Mouse (Mus musculus): Measurements from ENCODE around the gene Lig1. TPM values are rescaled to one million over a fixed set of nuclear protein-coding genes. Genes with fewer than 3 reads are reported as not detected.

Lig1 gene
- polyA plus RNA-seq, 1 experiment from 2014 or later, result 30.0 TPM

DNA sequence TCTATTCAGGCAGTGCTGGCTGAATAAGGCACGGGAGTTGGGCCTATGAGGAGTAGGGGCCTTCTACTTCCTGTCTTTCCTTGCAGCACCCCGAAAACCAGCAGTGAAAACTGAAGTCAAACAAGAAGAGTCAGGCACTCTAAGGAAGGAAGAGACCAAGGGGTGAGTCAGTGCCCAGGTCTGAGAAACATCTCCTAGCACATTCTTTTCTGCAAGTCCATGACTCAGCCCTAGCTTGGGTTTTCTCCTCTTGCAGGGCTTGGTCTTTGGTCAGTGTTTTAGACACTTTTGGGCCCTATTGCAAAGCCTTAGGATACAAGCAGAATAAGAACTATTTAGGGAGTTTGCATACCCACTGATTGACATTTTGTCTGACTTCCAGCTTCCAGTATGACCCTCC, 14.3 kb downstream of the Lig1 start:
- Histone ChIP-seq H3K4me3 (ENCODE audit: low read depth, low read length) (no peak overlapping the region), H3K9ac (ENCODE audit: low read depth, low read length) (no peak overlapping the region), H3K4me2 (replicated peaks; ENCODE audit: low read depth) (no peak overlapping the region), H3K27ac (ENCODE audit: low read depth, low read length) (no peak overlapping the region), H3K9me3 (ENCODE audit: control insufficient read depth) (no peaks in the 10 kb centered on the region), H3K27me3 (replicated peaks; ENCODE audit: control insufficient read depth, insufficient read depth, low read length) (no peaks in the 10 kb centered on the region), H3K36me3 (ENCODE audit: control insufficient read depth, insufficient read depth) (peaks cover 39% of the 10 kb centered on the region), H3K4me1 (replicated peaks; ENCODE audit: control insufficient read depth, insufficient read depth, low read length) (no peaks in the 10 kb centered on the region)
- no peak for ATAC-seq
- 93% methylated on average over 2 of the region's 2 CpGs for WGBS
- TF ChIP-seq CTCF (IDR thresholded peaks at IDR 0.05; ENCODE audit: low read depth), result no peak

DNA sequence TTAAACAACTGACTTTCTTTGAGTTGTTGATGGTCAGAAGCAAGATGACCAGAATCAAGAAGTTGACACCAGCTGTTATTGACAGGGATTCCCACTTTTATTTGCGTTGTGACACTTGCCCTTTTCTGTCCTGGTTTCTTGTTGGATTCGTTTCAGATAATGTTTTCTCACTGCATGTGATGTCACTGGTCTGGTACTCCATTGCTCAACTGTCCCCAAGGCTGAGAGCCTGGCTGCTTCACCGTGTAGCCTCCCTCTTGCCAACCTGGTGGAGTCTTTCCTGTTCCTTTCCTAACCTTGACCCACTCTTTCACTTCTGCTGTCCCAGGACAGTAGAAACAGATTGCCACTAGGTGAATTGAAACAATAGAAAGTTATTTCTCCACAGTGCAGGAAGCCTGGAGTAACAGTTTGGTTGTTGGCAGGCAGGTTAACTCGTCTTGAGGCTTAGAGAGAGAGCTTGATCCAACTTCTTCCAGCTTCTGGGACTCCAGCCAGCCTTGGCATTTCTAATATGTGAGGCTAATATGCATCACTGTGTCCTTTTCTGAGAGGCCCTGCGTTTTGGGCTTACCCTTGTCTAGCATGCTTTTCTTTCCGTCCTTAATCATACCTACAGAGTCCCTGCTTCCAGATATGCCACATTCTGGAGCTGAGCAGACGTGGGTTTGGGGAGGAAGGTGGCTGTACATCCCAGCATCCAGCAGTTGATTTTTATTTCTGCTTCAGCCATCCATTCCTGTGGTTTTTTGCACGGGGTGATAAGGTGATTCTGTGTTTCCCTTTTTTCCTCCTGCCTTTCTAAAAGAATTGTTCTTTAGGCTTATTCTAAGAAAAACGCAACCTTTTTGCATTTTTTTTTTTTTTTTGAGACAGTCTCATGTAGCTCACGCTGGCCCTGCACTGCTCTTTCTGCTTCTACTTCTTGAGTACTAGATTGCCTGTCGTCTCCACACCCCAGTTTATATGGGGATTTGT, 17.1 kb downstream of the Lig1 start:
- WGBS, result 85% methylated on average over 11 of the region's 11 CpGs
- no peak overlapping the region for H3K9ac ChIP-seq (ENCODE audit: low read depth, low read length)
- no peak overlapping the region for H3K4me2 ChIP-seq (replicated peaks; ENCODE audit: low read depth)
- no peak overlapping the region for H3K4me3 ChIP-seq (ENCODE audit: low read depth, low read length)
- peaks cover 43% of the 10 kb centered on the region for H3K36me3 ChIP-seq (ENCODE audit: control insufficient read depth, insufficient read depth)
- no peak overlapping the region for H3K27ac ChIP-seq (ENCODE audit: low read depth, low read length)
- no peaks in the 10 kb centered on the region for H3K4me1 ChIP-seq (replicated peaks; ENCODE audit: control insufficient read depth, insufficient read depth, low read length)
- H3K27me3 ChIP-seq (replicated peaks; ENCODE audit: control insufficient read depth, insufficient read depth, low read length), result no peaks in the 10 kb centered on the region
- H3K9me3 ChIP-seq (ENCODE audit: control insufficient read depth), result no peaks in the 10 kb centered on the region
- ATAC-seq, result no peak
- no peak for TF ChIP-seq CTCF (IDR thresholded peaks at IDR 0.05; ENCODE audit: low read depth)

DNA sequence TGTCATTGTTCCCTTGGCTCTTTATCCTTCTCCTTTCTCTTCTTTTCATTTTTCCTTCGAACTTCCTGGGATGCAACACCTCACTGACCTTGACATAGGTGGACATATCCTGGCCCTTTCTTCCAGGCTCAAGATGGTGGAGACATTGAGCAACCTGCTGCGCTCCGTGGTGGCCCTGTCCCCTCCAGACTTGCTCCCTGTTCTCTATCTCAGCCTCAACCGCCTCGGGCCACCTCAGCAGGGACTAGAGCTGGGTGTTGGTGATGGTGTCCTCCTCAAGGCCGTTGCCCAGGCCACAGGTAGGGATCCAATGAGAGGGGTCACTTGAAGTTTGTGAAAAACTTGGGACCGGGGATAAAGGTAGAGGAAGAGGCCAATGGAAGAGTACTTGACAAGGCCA, 18.2 kb downstream of the Lig1 start:
- Histone ChIP-seq H3K9me3 (ENCODE audit: control insufficient read depth) (no peaks in the 10 kb centered on the region), H3K9ac (ENCODE audit: low read depth, low read length) (no peak overlapping the region), H3K4me2 (replicated peaks; ENCODE audit: low read depth) (no peak overlapping the region), H3K27me3 (replicated peaks; ENCODE audit: control insufficient read depth, insufficient read depth, low read length) (no peaks in the 10 kb centered on the region), H3K4me1 (replicated peaks; ENCODE audit: control insufficient read depth, insufficient read depth, low read length) (no peaks in the 10 kb centered on the region), H3K27ac (ENCODE audit: low read depth, low read length) (no peak overlapping the region), H3K4me3 (ENCODE audit: low read depth, low read length) (no peak overlapping the region), H3K36me3 (ENCODE audit: control insufficient read depth, insufficient read depth) (peaks cover 45% of the 10 kb centered on the region)
- TF ChIP-seq CTCF (IDR thresholded peaks at IDR 0.05; ENCODE audit: low read depth), result no peak
- WGBS, result 95% methylated on average over 7 of the region's 7 CpGs
- ATAC-seq, result no peak

DNA sequence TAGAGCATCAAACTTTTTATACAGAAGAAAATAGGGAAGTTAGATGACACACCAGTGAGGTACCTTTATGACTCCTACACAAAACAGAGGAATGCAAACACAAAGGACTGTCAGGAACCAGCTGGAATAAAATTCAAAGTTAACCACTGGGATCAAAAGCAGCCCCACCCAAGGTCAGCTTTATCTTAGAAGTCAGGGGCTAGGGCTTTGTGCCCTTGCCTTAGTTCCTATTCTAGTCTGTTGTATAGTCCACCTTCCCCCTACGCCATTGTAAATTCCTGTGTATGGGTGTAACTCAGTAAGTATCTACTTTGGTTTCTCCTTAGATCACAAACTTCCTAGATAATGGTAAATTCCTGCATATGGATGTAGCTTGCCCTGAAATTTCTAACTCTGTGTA, 20.6 kb downstream of the Lig1 start:
- no peaks in the 10 kb centered on the region for H3K27me3 ChIP-seq (replicated peaks; ENCODE audit: control insufficient read depth, insufficient read depth, low read length)
- WGBS, result 70% methylated on average over 1 of the region's 1 CpGs
- H3K4me2 ChIP-seq (replicated peaks; ENCODE audit: low read depth), result no peak overlapping the region
- H3K4me1 ChIP-seq (replicated peaks; ENCODE audit: control insufficient read depth, insufficient read depth, low read length), result no peaks in the 10 kb centered on the region
- no peak for TF ChIP-seq CTCF (IDR thresholded peaks at IDR 0.05; ENCODE audit: low read depth)
- peaks cover 61% of the 10 kb centered on the region for H3K36me3 ChIP-seq (ENCODE audit: control insufficient read depth, insufficient read depth)
- no peak for ATAC-seq
- no peak overlapping the region for H3K27ac ChIP-seq (ENCODE audit: low read depth, low read length)
- H3K9ac ChIP-seq (ENCODE audit: low read depth, low read length), result no peak overlapping the region
- H3K4me3 ChIP-seq (ENCODE audit: low read depth, low read length), result no peak overlapping the region
- H3K9me3 ChIP-seq (ENCODE audit: control insufficient read depth), result no peaks in the 10 kb centered on the region

DNA sequence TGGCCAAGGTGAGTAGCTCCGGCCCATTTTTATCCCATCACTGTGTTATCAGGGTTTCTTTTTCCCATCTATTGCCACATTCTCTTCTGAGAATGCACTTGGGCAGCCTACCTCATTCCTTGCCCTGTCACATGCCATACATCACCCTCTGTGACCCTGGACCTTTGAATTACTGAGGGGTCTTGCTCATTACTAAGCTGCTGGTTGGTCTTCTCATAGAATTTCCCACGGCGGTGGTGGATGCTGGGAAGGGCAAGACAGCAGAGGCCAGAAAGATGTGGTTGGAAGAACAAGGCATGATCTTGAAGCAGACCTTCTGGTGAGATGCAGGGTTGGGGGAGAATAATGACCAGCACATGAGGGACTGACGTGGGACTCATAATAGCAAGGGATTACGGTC, 21.7 kb downstream of the Lig1 start:
- Histone ChIP-seq H3K9me3 (ENCODE audit: control insufficient read depth) (no peaks in the 10 kb centered on the region), H3K4me3 (ENCODE audit: low read depth, low read length) (no peak overlapping the region), H3K4me1 (replicated peaks; ENCODE audit: control insufficient read depth, insufficient read depth, low read length) (no peaks in the 10 kb centered on the region), H3K27me3 (replicated peaks; ENCODE audit: control insufficient read depth, insufficient read depth, low read length) (no peaks in the 10 kb centered on the region), H3K36me3 (ENCODE audit: control insufficient read depth, insufficient read depth) (peaks cover 65% of the 10 kb centered on the region), H3K27ac (ENCODE audit: low read depth, low read length) (no peak overlapping the region), H3K9ac (ENCODE audit: low read depth, low read length) (no peak overlapping the region), H3K4me2 (replicated peaks; ENCODE audit: low read depth) (no peak overlapping the region)
- TF ChIP-seq CTCF (IDR thresholded peaks at IDR 0.05; ENCODE audit: low read depth), result no peak
- no peak for ATAC-seq
- 90% methylated on average over 5 of the region's 5 CpGs for WGBS

DNA sequence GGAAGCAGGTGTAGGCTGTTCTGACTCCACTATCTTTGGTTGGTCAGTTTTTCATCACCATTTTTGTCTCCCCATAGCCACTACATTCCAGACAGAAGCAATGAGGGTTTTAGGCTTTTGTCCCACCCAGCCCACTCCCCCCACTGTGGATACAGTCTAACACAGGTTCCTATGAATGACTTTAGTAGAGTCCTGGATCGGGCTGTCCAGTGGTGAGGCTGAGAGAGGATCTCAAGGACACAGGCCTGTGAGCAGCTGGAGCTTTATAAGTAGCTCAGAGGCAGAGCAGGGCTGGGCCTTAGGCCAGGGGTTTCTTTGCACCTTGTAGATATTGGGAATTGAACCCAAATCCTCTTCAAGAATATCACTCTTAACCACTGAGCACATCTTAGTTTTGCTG, 24.6 kb downstream of the Lig1 start:
- H3K27me3 ChIP-seq (replicated peaks; ENCODE audit: control insufficient read depth, insufficient read depth, low read length), result no peaks in the 10 kb centered on the region
- ATAC-seq, result no peak
- H3K9me3 ChIP-seq (ENCODE audit: control insufficient read depth), result no peaks in the 10 kb centered on the region
- no peak overlapping the region for H3K4me3 ChIP-seq (ENCODE audit: low read depth, low read length)
- no peak overlapping the region for H3K4me2 ChIP-seq (replicated peaks; ENCODE audit: low read depth)
- H3K27ac ChIP-seq (ENCODE audit: low read depth, low read length), result no peak overlapping the region
- 92% methylated on average over 1 of the region's 1 CpGs for WGBS
- peaks cover 61% of the 10 kb centered on the region for H3K36me3 ChIP-seq (ENCODE audit: control insufficient read depth, insufficient read depth)
- no peak for TF ChIP-seq CTCF (IDR thresholded peaks at IDR 0.05; ENCODE audit: low read depth)
- no peak overlapping the region for H3K9ac ChIP-seq (ENCODE audit: low read depth, low read length)
- H3K4me1 ChIP-seq (replicated peaks; ENCODE audit: control insufficient read depth, insufficient read depth, low read length), result no peaks in the 10 kb centered on the region
